Mouse (Mus musculus) C2C12 (cell line): ENCODE data around the gene Dmkn. TPM values are rescaled to one million over a fixed set of nuclear protein-coding genes. Genes with fewer than 3 reads are reported as not detected.

Experiments
- H3K27me3 ChIP-seq: one replicate; pipeline ENCODE4 v1.6.1; 2011; ENCODE audit not compliant: control insufficient read depth, insufficient read depth, insufficient read length
- H3K36me3 ChIP-seq: one replicate; pipeline ENCODE4 v1.6.1; 2011; ENCODE audit not compliant: control insufficient read depth, insufficient read depth
- H3K4me3 ChIP-seq: one replicate; pipeline ENCODE4 v1.5.1; 2011; ENCODE audit warnings: mild to moderate bottlenecking, control low read depth; ENCODE audit not compliant: poor library complexity, insufficient read depth, severe bottlenecking
- H3K79me2 ChIP-seq: one replicate; pipeline ENCODE4 v1.6.1; 2011; ENCODE audit not compliant: control insufficient read depth, insufficient read depth
- H3K79me3 ChIP-seq: one replicate; pipeline ENCODE4 v1.6.1; 2011; ENCODE audit warnings: low read depth, control low read depth
- H3ac ChIP-seq: one replicate; pipeline ENCODE3; 2011; ENCODE audit warnings: low read depth; ENCODE audit not compliant: control insufficient read depth, insufficient read length
- CEBPB ChIP-seq: IDR thresholded peaks from one replicate; pipeline ENCODE4 v1.6.1; 2011; ENCODE audit warnings: low read depth, mild to moderate bottlenecking, control low read depth, moderate library complexity
- CTCF ChIP-seq: IDR thresholded peaks from one replicate; pipeline ENCODE4 v1.5.1; 2011; ENCODE audit not compliant: control insufficient read depth, insufficient read depth, insufficient read length
- FOSL1 ChIP-seq: IDR thresholded peaks from one replicate; pipeline ENCODE4 v1.8.0; 2011; ENCODE audit warnings: mild to moderate bottlenecking, low read length; ENCODE audit not compliant: poor library complexity, insufficient read depth, severe bottlenecking
- MAX ChIP-seq: IDR thresholded peaks from one replicate; pipeline ENCODE4 v1.6.1; 2011; ENCODE audit warnings: mild to moderate bottlenecking, control low read depth
- MYOD1 ChIP-seq: IDR thresholded peaks from one replicate; pipeline ENCODE4 v1.6.1; 2011; ENCODE audit warnings: low read depth; ENCODE audit not compliant: control insufficient read depth, insufficient read length
- MYOG ChIP-seq: IDR thresholded peaks from one replicate; pipeline ENCODE4 v1.6.1; 2011; ENCODE audit not compliant: control insufficient read depth, insufficient read length; ENCODE audit errors: extremely low read depth
- USF1 ChIP-seq: IDR thresholded peaks from one replicate; pipeline ENCODE4 v1.6.1; 2011; ENCODE audit warnings: low read depth, mild to moderate bottlenecking, control low read depth, moderate library complexity
- long read RNA-seq, 2 experiments: library from polyadenylated mRNA; unstranded; transcript quantifications; one replicate each; pipeline ENCODE4 v2.0.0; 2019 to 2020
- polyA plus RNA-seq: library from polyadenylated mRNA; unstranded; fragments of >200 nt; fragmentation: generic; extraction: Trizol; gene quantifications from one replicate; pipeline ENCODE4 v1.2.1, GENCODE M21; 2012; ENCODE audit warnings: missing spikeins

Dmkn gene
- polyA plus RNA-seq: not detected
- long read RNA-seq, experiment 1: 0 reads
- long read RNA-seq, experiment 2: 0 reads

- Histone ChIP-seq H3K79me3 (no peaks in the 10 kb centered on the region), H3K4me3 (no peak within 1 kb of the TSS), H3K79me2 (no peaks in the 10 kb centered on the region), H3K36me3 (no peaks in the 10 kb centered on the region), H3ac (no peak within 1 kb of the TSS), H3K27me3 (peaks cover 33% of the 10 kb centered on the region)
- TF ChIP-seq CEBPB (no peak), MAX (no peak), FOSL1 (no peak), MYOG (no peak)
Measured at GRCm38 (mm10) chr7:30763456-30763855, at the start of gene Dmkn. Gene Dmkn, plus strand, starts transcription at chr7:30763756.

DNA sequence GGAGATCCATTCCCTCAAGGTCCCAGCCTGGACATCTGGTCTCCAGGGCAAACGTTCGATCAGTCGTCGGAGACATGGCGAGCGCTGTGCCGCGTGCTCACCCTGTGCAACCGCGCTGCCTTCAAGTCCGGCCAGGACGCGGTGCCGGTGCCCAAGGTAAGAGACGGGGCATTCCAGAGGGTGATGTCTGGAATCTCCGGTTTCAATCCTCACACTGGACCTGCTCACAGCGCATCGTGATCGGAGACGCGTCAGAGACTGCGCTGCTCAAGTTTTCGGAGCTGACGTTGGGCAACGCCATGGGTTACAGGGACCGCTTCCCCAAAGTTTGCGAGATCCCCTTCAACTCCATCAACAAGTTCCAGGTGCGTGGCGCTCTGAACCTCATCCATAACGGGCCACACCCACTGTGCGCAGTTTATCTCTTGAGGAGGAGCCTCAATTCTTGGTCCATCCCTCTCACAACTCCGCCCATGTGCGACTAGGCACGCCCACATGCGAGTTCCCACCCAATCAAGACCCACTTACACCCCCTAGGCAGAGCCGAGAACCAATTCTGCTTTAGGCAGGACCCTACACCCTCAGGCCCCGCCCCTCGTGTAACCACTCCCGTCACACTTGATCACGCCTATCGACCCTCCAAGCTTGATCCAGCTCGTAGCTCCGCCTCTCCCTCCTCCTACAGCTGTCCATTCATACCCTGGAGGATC lies 46.4 kb upstream of the Dmkn start:
- Histone ChIP-seq H3K79me3 (no peaks in the 10 kb centered on the region), H3K79me2 (no peaks in the 10 kb centered on the region), H3ac (no peak overlapping the region), H3K4me3 (no peak overlapping the region), H3K27me3 (peaks cover 72% of the 10 kb centered on the region), H3K36me3 (no peaks in the 10 kb centered on the region)
- TF ChIP-seq USF1: no peak
- no peak for TF ChIP-seq MYOG
- TF ChIP-seq FOSL1: no peak
- TF ChIP-seq CEBPB: no peak
- TF ChIP-seq MAX: no peak
- no peak for TF ChIP-seq MYOD1
- TF ChIP-seq CTCF: no peak

- Histone ChIP-seq H3K79me2 (no peaks in the 10 kb centered on the region), H3ac (no peak overlapping the region), H3K27me3 (peaks cover 76% of the 10 kb centered on the region), H3K4me3 (no peak overlapping the region), H3K36me3 (no peaks in the 10 kb centered on the region), H3K79me3 (no peaks in the 10 kb centered on the region)
- TF ChIP-seq FOSL1 (no peak), CTCF (no peak), MYOD1 (no peak), CEBPB (no peak)
Measured at GRCm38 (mm10) chr7:30717716-30718046, 45.9 kb upstream of the Dmkn start.

DNA sequence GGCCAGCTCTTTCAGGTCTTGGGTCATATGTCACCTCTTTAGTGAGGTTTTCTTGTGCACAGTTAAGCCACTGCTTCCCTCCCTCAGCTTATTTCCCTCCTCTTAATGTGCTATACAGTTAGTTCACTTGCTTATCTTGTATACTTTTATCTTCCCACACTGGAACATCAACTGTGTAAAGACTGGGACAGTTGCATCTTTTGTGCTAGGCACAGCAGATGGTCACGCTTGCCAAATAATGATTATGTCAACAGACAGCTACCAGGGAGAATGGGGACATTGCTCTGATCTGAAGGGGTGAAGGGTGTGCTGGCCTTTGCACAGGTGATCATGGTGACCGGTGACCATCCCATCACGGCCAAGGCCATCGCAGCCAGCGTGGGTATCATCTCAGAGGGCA lies 43.9 kb upstream of the Dmkn start:
- H3K36me3 ChIP-seq: no peaks in the 10 kb centered on the region
- H3K79me2 ChIP-seq: no peaks in the 10 kb centered on the region
- H3K4me3 ChIP-seq: no peak overlapping the region
- no peak overlapping the region for H3ac ChIP-seq
- no peaks in the 10 kb centered on the region for H3K79me3 ChIP-seq
- no peak for TF ChIP-seq USF1
- no peak for TF ChIP-seq FOSL1
- no peak for TF ChIP-seq CEBPB
- TF ChIP-seq CTCF: no peak
- no peak for TF ChIP-seq MYOD1
- TF ChIP-seq MYOG: no peak
- no peak for TF ChIP-seq MAX
- H3K27me3 ChIP-seq: peaks cover 62% of the 10 kb centered on the region

DNA sequence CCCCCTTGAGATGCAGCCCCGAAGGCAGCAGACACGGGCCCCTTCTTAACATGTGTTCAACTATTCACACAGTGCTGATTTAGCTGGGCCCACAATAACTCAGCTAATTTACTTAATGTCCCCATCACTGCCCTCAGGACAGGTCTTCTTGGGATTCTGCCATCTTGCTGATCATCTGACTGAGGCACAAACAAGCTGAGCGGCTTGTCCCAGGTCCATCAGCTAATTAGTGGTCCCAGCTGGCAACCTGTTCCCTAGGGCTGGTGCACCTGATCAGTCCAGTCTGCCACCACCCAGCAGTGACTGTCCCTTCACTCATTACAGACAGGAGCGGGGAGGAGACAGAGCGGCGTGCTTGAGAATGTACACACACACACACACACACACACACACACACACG lies 42.3 kb upstream of the Dmkn start:
- H3K79me3 ChIP-seq: no peaks in the 10 kb centered on the region
- no peaks in the 10 kb centered on the region for H3K79me2 ChIP-seq
- H3ac ChIP-seq: no peak overlapping the region
- peaks cover 49% of the 10 kb centered on the region for H3K27me3 ChIP-seq
- no peak overlapping the region for H3K4me3 ChIP-seq
- H3K36me3 ChIP-seq: no peaks in the 10 kb centered on the region
- TF ChIP-seq FOSL1 (no peak), MYOG (no peak), USF1 (no peak), MYOD1 (no peak), MAX (no peak), CTCF (no peak), CEBPB (no peak)
